Mouse (Mus musculus) midbrain, embryonic 11.5 days (tissue): ENCODE measurements at regions not wholly inside any gene's neighbourhood (a gene's known extent, or its start where the extent isn't known, plus 50 kb on each side); places are given as distances from the start of the nearest gene placed in this dataset.

Experiments
- ATAC-seq: fragments of 200-750 bp; cut with Nextera tagmentation; 2 replicates; pipeline ENCODE4 v1.8.0; 2017; ENCODE audit warnings: moderate TSS enrichment, moderate library complexity; ENCODE audit not compliant: low FRiP score
- DNase-seq: peaks from one replicate; pipeline ENCODE4 v3.0.0; 2015; ENCODE audit warnings: low spot score; ENCODE audit errors: missing footprints
- H3K27ac ChIP-seq: fragments of 300-500 bp; sonication (generic); 2 replicates; pipeline ENCODE4 v1.5.1; 2014; ENCODE audit warnings: low read depth, low read length
- H3K27me3 ChIP-seq: fragments of 300-500 bp; sonication (generic); 2 replicates; pipeline ENCODE4 v1.6.1; 2014; ENCODE audit warnings: mild to moderate bottlenecking, low read length, moderate library complexity, mixed read lengths; ENCODE audit not compliant: control insufficient read depth, insufficient read depth
- H3K36me3 ChIP-seq: fragments of 300-500 bp; sonication (generic); 2 replicates; pipeline ENCODE4 v1.6.1; 2014; ENCODE audit warnings: mild to moderate bottlenecking, low read length, moderate library complexity, mixed read lengths; ENCODE audit not compliant: control insufficient read depth, insufficient read depth
- H3K4me1 ChIP-seq: fragments of 300-500 bp; sonication (generic); 2 replicates; pipeline ENCODE4 v1.6.1; 2014; ENCODE audit warnings: low read length; ENCODE audit not compliant: control insufficient read depth, insufficient read depth
- H3K4me2 ChIP-seq: fragments of 300-500 bp; sonication (generic); 2 replicates; pipeline ENCODE4 v1.6.1; 2014; ENCODE audit warnings: mild to moderate bottlenecking, moderate library complexity
- H3K4me3 ChIP-seq: fragments of 300-500 bp; sonication (generic); 2 replicates; pipeline ENCODE4 v1.5.1; 2014; ENCODE audit warnings: low read depth, low read length
- H3K9ac ChIP-seq: fragments of 300-500 bp; sonication (generic); 2 replicates; pipeline ENCODE4 v1.6.1; 2014; ENCODE audit warnings: low read length
- H3K9me3 ChIP-seq: fragments of 300-500 bp; sonication (generic); 2 replicates; pipeline ENCODE4 v1.6.1; 2016; ENCODE audit warnings: low read length; ENCODE audit not compliant: control insufficient read depth
- WGBS: fragments of 180-500 bp; shearing (Covaris S2); extraction: QIAGEN DNeasy Blood & Tissue Kit; methylation state at CpG from one replicate; pipeline ENCODE4 v1.1.7; 2014; 5-methylcytosine and 5-hydroxymethylcytosine counted together

DNA sequence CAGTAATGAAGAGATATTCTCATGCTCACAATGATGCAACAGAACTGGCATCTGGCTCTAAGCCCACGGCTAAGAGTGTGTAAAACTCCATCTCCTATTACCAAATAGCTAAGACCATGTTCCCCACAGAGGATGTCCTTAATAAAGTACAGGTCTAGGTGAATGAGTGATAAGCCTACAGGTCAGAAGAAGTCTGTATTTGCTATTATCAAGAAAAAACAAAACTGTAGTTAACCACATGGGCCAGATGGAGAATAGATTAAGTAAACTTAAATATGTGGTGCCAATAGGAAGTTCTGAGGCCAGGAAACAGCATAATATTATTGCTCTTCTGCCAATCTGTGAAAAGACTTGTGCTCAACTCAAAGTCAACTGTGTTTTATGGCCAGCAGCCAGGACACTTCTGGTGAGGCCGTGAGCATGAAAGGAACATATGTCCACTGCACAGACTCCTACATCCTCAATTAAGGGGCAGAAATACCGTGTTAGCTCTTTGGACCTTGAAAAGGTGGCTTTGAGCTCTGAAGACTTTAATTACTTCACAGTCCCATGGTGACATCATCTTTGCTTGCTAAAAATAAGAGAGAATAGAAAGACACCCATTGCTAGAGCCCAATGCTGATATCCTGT, 549.1 kb upstream of the Dmac1 start:
- WGBS: 89% methylated on average over 3 of the region's 3 CpGs
- DNase-seq: no peak

DNA sequence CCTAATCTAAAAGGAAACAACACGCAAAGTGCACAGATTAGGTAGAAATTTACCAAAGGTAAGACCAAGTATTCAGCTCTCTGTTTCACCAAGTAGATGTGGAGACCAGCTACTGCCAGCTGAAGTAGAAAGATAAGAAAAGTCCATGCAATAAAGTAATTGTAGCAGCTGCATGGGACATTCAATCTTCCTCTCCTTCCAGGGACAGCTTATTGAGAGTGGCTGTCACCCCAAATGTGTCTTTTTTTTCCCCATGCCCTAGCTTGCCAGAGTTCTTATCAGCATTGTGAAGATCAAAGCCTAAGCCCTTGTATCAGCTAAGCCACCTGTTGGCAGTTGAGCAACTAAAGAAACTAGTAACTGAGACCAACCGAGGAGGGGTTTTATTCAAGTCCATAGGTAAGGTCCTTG, 541.1 kb upstream of the Dmac1 start:
- WGBS: 69% methylated on average over 2 of the region's 2 CpGs
- H3K27me3 ChIP-seq: no peaks in the 10 kb centered on the region
- no peak overlapping the region for H3K4me2 ChIP-seq
- H3K9me3 ChIP-seq: no peaks in the 10 kb centered on the region
- H3K4me1 ChIP-seq: no peaks in the 10 kb centered on the region
- H3K27ac ChIP-seq: no peak overlapping the region
- no peak overlapping the region for H3K4me3 ChIP-seq
- DNase-seq (no peak), ATAC-seq (no peak)
- no peaks in the 10 kb centered on the region for H3K36me3 ChIP-seq
- H3K9ac ChIP-seq: no peak overlapping the region

More for the DNA sequence above, 549.1 kb upstream of the Dmac1 start:
- Histone ChIP-seq H3K9ac (no peak overlapping the region), H3K36me3 (no peaks in the 10 kb centered on the region), H3K27me3 (no peaks in the 10 kb centered on the region), H3K27ac (no peak overlapping the region), H3K4me2 (no peak overlapping the region), H3K4me3 (no peak overlapping the region), H3K9me3 (no peaks in the 10 kb centered on the region), H3K4me1 (no peaks in the 10 kb centered on the region)
- ATAC-seq: no peak

DNA sequence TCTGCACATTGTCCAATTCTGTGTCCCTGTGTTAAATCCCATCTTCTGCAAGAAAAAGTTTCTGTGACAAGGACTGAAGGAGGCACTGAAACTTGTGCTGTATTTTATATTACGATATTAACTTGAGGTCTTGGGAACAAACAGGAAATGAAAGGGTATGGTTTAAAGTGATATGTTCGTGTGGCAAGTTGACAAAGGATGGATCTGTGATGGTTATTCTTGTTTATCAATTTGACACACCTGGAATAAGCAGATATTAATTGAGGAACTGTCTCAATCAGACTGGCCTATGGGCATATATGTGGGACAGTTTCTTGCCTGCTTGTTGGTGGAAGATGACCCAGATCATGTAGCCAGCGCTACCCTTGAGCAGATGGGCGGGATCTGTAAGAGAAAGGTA, 537.9 kb upstream of the Dmac1 start:
- Histone ChIP-seq H3K27me3 (no peaks in the 10 kb centered on the region), H3K4me1 (no peaks in the 10 kb centered on the region), H3K9me3 (no peaks in the 10 kb centered on the region), H3K9ac (no peak overlapping the region), H3K27ac (no peak overlapping the region), H3K4me2 (no peak overlapping the region), H3K4me3 (no peak overlapping the region), H3K36me3 (no peaks in the 10 kb centered on the region)
- 89% methylated on average over 4 of the region's 4 CpGs for WGBS
- ATAC-seq (no peak), DNase-seq (no peak)

DNA sequence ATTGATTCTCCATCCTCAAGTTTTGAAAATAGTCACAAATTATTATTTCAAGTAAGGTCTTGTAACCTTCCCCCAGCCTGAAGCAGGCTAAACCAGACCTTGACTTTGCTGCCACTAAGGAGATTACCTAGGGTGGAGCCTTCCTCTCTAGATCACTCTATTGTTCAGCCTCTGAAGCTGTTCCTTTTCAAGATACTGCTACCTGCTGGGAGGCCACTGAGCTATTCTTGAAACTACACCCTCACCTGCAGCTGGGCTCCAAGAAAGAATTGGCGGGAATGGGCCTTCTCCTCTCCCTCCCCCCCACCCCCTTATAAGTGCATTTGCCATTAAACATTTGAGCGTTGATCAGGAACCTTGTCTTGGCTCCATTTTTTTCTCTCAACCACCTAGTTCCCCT, 534.2 kb upstream of the Dmac1 start:
- DNase-seq: no peak
- H3K9ac ChIP-seq: no peak overlapping the region
- H3K27ac ChIP-seq: no peak overlapping the region
- no peaks in the 10 kb centered on the region for H3K36me3 ChIP-seq
- no peaks in the 10 kb centered on the region for H3K27me3 ChIP-seq
- H3K9me3 ChIP-seq: no peaks in the 10 kb centered on the region
- H3K4me3 ChIP-seq: no peak overlapping the region
- ATAC-seq: no peak
- 39% methylated on average over 2 of the region's 2 CpGs for WGBS
- H3K4me2 ChIP-seq: no peak overlapping the region
- no peaks in the 10 kb centered on the region for H3K4me1 ChIP-seq

DNA sequence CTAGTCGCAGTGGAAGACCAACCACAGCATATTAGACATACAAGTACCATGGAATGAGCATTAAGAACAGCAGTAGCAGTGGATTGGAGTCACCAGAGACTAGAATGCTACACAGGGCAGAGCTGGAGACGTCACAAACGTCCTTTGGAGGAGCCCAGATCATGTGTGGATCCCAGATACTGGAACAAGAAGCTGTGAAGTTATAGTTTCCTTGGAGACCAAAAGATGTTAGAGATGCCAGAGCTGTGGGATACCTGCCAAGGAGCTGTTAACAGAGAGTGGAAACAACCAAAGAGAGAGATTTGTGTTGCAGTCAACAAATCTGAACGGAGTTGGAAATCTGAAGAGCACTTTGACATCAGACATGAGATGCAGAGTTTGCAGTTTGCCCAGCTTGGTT, 523.8 kb upstream of the Dmac1 start:
- WGBS: 84% methylated on average over 4 of the region's 4 CpGs
- no peak overlapping the region for H3K4me2 ChIP-seq
- DNase-seq (no peak), ATAC-seq (no peak)
- no peak overlapping the region for H3K27ac ChIP-seq
- no peak overlapping the region for H3K4me3 ChIP-seq
- no peaks in the 10 kb centered on the region for H3K27me3 ChIP-seq
- no peaks in the 10 kb centered on the region for H3K9me3 ChIP-seq
- H3K4me1 ChIP-seq: no peaks in the 10 kb centered on the region
- no peaks in the 10 kb centered on the region for H3K36me3 ChIP-seq
- H3K9ac ChIP-seq: no peak overlapping the region

DNA sequence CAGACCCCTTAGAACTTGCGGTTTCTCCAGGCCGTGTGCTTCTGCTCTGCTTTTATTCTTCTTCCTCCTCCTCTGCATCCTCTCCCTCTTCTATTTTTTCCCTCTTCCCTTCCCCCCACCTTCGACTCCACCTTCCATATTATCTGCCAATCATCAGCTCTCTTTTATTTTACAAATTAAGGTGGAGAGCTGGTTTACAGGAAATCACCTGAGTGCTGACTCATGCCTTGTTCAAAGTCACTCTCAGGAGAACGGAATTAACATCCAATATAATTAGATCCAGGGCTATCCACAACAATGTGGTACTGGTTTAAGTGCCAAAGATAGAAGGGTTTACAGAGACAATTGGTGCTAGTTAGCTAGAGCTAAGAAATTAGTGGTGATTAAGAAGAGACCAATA, 523.1 kb upstream of the Dmac1 start:
- Histone ChIP-seq H3K27ac (no peak overlapping the region), H3K27me3 (no peaks in the 10 kb centered on the region), H3K4me1 (no peaks in the 10 kb centered on the region), H3K9me3 (no peaks in the 10 kb centered on the region), H3K9ac (no peak overlapping the region), H3K4me3 (no peak overlapping the region), H3K36me3 (no peaks in the 10 kb centered on the region), H3K4me2 (no peak overlapping the region)
- 90% methylated on average over 4 of the region's 4 CpGs for WGBS
- DNase-seq: no peak
- no peak for ATAC-seq

DNA sequence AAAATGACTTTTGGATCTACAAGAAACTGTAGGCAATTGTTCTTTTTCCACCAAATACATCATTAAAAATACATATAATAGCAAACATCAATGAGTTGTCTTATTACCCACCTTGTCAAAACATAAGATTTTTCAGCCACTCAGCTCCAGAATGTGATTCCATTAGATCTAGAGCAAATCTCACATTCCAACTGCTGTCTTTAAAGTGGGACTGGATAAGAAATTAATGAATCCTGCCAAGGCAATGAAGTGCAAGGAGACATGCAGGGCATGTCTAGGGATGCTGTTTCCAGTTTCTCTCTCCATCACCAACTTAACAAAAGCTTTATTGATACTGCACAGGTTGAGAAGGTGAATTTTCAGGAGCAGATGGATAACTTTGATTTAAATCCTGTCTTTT, 513.7 kb upstream of the Dmac1 start:
- Histone ChIP-seq H3K9me3 (no peaks in the 10 kb centered on the region), H3K36me3 (no peaks in the 10 kb centered on the region), H3K27me3 (no peaks in the 10 kb centered on the region), H3K27ac (no peak overlapping the region), H3K4me1 (no peaks in the 10 kb centered on the region), H3K9ac (no peak overlapping the region), H3K4me3 (no peak overlapping the region), H3K4me2 (no peak overlapping the region)
- ATAC-seq (no peak), DNase-seq (no peak)

DNA sequence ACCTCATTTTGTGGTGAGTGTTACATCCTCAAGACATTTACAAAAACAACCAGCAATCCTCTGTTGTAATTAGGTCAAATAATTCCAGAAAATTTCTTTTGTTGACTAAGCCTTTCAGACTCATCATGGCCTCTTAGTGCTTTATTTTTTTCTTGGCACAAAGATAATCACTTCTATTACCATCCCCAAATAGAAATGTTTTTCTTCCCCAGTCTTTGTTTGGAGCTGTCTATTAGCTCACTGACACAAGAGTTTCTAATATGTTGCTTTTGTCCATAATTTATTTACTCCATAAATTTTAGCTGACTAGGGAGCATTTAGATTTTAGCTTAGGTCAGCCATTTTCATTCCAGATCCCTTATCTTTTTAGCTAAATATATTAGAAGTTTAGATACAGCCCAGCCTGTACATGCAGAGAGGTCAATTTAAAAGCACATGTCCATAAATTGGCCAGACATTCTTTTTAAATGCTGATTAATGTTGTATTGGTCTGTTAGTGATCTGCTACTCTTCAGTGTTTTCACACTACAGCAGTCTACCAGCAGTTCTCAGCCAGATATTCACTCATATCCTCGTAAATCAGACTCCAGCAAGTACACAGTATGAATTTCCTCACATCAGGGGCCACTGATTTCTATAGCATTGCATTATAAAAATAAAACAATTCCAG, 513.0 kb upstream of the Dmac1 start:
- H3K4me1 ChIP-seq: no peaks in the 10 kb centered on the region
- no peaks in the 10 kb centered on the region for H3K36me3 ChIP-seq
- H3K27me3 ChIP-seq: no peaks in the 10 kb centered on the region
- WGBS: 82% methylated on average over 1 of the region's 1 CpGs
- H3K9me3 ChIP-seq: no peaks in the 10 kb centered on the region
- H3K9ac ChIP-seq: no peak overlapping the region
- ATAC-seq (no peak), DNase-seq (no peak)
- no peak overlapping the region for H3K4me3 ChIP-seq
- no peak overlapping the region for H3K27ac ChIP-seq
- H3K4me2 ChIP-seq: no peak overlapping the region

DNA sequence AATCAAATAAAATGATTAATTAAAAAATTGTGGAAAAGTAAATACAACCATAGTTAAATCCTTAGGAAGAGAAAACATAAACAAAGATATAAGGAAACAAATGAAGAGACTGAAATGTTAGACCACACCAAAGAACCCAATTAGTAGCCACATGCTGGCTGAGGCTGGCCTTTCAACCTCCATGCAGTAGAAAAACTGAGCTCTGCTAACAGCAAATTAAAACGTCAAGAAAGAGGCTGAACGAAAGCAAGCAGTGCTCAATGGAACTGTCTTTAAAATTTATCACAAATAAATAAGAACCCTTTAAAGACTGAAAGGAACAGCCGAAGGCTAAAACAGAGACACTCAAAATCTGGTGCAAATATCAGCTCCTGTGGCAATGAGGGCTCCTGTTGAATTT, 509.3 kb upstream of the Dmac1 start:
- 63% methylated on average over 3 of the region's 3 CpGs for WGBS
- no peaks in the 10 kb centered on the region for H3K9me3 ChIP-seq

More for the DNA sequence above, 509.3 kb upstream of the Dmac1 start:
- no peak overlapping the region for H3K4me3 ChIP-seq
- DNase-seq (no peak), ATAC-seq (no peak)
- H3K27ac ChIP-seq: no peak overlapping the region
- no peak overlapping the region for H3K9ac ChIP-seq
- no peaks in the 10 kb centered on the region for H3K4me1 ChIP-seq
- no peaks in the 10 kb centered on the region for H3K36me3 ChIP-seq
- H3K4me2 ChIP-seq: no peak overlapping the region
- no peaks in the 10 kb centered on the region for H3K27me3 ChIP-seq
